Mouse (Mus musculus): ENCODE results near the gene Alpk3. TPM values are rescaled to one million over a fixed set of nuclear protein-coding genes. Genes with fewer than 3 reads are reported as not detected.

The Alpk3 gene
- polyA plus RNA-seq, 1 experiment from 2014 or later: 8.4 TPM

GRCm38 (mm10) chr7:81094104-81094757, 36.8 kb downstream of the Alpk3 start:
- H3K4me1 ChIP-seq (ENCODE audit: control insufficient read depth, insufficient read depth, low read length): peaks cover 9% of the 10 kb centered on the region
- no peaks in the 10 kb centered on the region for H3K36me3 ChIP-seq (ENCODE audit: control insufficient read depth, insufficient read depth, low read length)
- H3K27me3 ChIP-seq (replicated peaks; ENCODE audit: control insufficient read depth, insufficient read depth, low read length): no peaks in the 10 kb centered on the region
- H3K27ac ChIP-seq (ENCODE audit: low read length): peak overlapping the region; percentile 96
- no peak overlapping the region for H3K4me2 ChIP-seq (ENCODE audit: low read depth, low read length)
- ATAC-seq: peak; percentile 97
- 53% methylated on average over 6 of the region's 6 CpGs for WGBS
- H3K9me3 ChIP-seq (ENCODE audit: control insufficient read depth, low read length): no peaks in the 10 kb centered on the region
- peak overlapping the region; percentile 61 for H3K9ac ChIP-seq (ENCODE audit: low read depth, low read length)
- H3K4me3 ChIP-seq (ENCODE audit: low read length): no peak overlapping the region

GRCm38 (mm10) chr7:81100341-81100740, 42.9 kb downstream of the Alpk3 start:
- ATAC-seq: no peak
- Histone ChIP-seq H3K36me3 (ENCODE audit: control insufficient read depth, insufficient read depth, low read length) (no peaks in the 10 kb centered on the region), H3K27ac (ENCODE audit: low read length) (no peak overlapping the region), H3K9me3 (ENCODE audit: control insufficient read depth, low read length) (no peaks in the 10 kb centered on the region), H3K9ac (ENCODE audit: low read depth, low read length) (no peak overlapping the region), H3K27me3 (replicated peaks; ENCODE audit: control insufficient read depth, insufficient read depth, low read length) (no peaks in the 10 kb centered on the region), H3K4me3 (ENCODE audit: low read length) (no peak overlapping the region), H3K4me2 (ENCODE audit: low read depth, low read length) (no peak overlapping the region), H3K4me1 (ENCODE audit: control insufficient read depth, insufficient read depth, low read length) (no peaks in the 10 kb centered on the region)
- WGBS: 86% methylated on average over 5 of the region's 5 CpGs

- no peak overlapping the region for H3K9ac ChIP-seq (ENCODE audit: low read depth, low read length)
- no peaks in the 10 kb centered on the region for H3K36me3 ChIP-seq (ENCODE audit: control insufficient read depth, insufficient read depth, low read length)
- ATAC-seq: no peak
- H3K27me3 ChIP-seq (replicated peaks; ENCODE audit: control insufficient read depth, insufficient read depth, low read length): no peaks in the 10 kb centered on the region
- 92% methylated on average over 7 of the region's 7 CpGs for WGBS
- no peak overlapping the region for H3K4me3 ChIP-seq (ENCODE audit: low read length)
- no peak overlapping the region for H3K4me2 ChIP-seq (ENCODE audit: low read depth, low read length)
- H3K4me1 ChIP-seq (ENCODE audit: control insufficient read depth, insufficient read depth, low read length): no peaks in the 10 kb centered on the region
- no peak overlapping the region for H3K27ac ChIP-seq (ENCODE audit: low read length)
- no peaks in the 10 kb centered on the region for H3K9me3 ChIP-seq (ENCODE audit: control insufficient read depth, low read length)
Measured at GRCm38 (mm10) chr7:81102854-81103253, 45.5 kb downstream of the Alpk3 start.

DNA sequence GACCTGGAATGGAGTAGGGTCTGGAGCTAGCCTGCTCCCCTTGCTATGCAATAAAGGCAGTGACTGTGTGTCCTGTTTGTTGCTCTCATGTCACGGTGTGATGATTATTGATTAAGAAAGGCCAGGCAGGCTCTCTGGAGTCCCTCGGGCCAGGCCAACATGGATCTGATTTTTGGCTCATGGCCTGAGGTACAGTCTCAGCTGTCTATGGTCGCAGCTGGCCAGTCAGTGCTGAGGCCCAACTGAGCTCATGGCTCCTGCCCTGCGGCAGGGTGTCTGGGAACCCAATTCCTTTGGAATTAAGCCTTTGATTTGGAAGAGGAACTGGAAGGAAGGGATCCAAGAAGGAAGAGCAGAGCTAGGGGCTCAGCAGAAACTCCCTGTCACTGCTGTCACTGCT, 48.1 kb downstream of the Alpk3 start:
- H3K4me2 ChIP-seq (ENCODE audit: low read depth, low read length): no peak overlapping the region
- ATAC-seq: no peak
- no peaks in the 10 kb centered on the region for H3K27me3 ChIP-seq (replicated peaks; ENCODE audit: control insufficient read depth, insufficient read depth, low read length)
- H3K4me3 ChIP-seq (ENCODE audit: low read length): no peak overlapping the region
- 0 out of 2 replicates have a peak, but pooled peaks cover 4% of the 10 kb centered on the region for H3K4me1 ChIP-seq (ENCODE audit: control insufficient read depth, insufficient read depth, low read length)
- H3K9me3 ChIP-seq (ENCODE audit: control insufficient read depth, low read length): no peaks in the 10 kb centered on the region
- 60% methylated on average over 4 of the region's 4 CpGs for WGBS
- H3K27ac ChIP-seq (ENCODE audit: low read length): no peak overlapping the region
- H3K36me3 ChIP-seq (ENCODE audit: control insufficient read depth, insufficient read depth, low read length): no peaks in the 10 kb centered on the region
- H3K9ac ChIP-seq (ENCODE audit: low read depth, low read length): no peak overlapping the region

DNA sequence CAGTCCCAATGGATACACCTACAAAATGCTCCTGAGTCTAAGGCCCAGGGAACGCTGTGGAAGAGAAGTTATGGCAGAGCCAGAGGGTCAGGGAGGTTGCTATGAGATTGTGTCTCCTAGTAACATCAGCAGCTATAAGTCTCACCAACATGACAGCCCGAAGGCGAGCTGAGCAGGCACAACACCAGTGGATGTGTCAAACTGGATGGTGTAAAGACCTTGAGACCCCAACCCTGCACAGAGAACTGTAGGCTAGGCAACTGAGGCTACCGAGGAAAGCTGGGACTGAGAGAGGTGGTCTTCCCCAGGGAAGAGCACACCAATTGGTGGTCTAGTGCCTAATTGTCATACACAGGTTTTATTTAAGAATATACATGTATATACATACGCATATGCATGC, 50.8 kb downstream of the Alpk3 start:
- no peaks in the 10 kb centered on the region for H3K27me3 ChIP-seq (replicated peaks; ENCODE audit: control insufficient read depth, insufficient read depth, low read length)
- H3K4me3 ChIP-seq (ENCODE audit: low read length): no peak overlapping the region
- WGBS: 79% methylated on average over 5 of the region's 5 CpGs
- H3K9ac ChIP-seq (ENCODE audit: low read depth, low read length): no peak overlapping the region
- H3K4me2 ChIP-seq (ENCODE audit: low read depth, low read length): no peak overlapping the region
- 0 out of 2 replicates have a peak, but pooled peaks cover 4% of the 10 kb centered on the region for H3K4me1 ChIP-seq (ENCODE audit: control insufficient read depth, insufficient read depth, low read length)
- H3K27ac ChIP-seq (ENCODE audit: low read length): no peak overlapping the region
- no peaks in the 10 kb centered on the region for H3K36me3 ChIP-seq (ENCODE audit: control insufficient read depth, insufficient read depth, low read length)
- no peaks in the 10 kb centered on the region for H3K9me3 ChIP-seq (ENCODE audit: control insufficient read depth, low read length)
- ATAC-seq: no peak

GRCm38 (mm10) chr7:81109717-81110651, 52.6 kb downstream of the Alpk3 start:
- H3K4me2 ChIP-seq (ENCODE audit: low read depth, low read length): no peak overlapping the region
- no peaks in the 10 kb centered on the region for H3K9me3 ChIP-seq (ENCODE audit: control insufficient read depth, low read length)
- H3K36me3 ChIP-seq (ENCODE audit: control insufficient read depth, insufficient read depth, low read length): no peaks in the 10 kb centered on the region
- 0 out of 2 replicates have a peak overlapping the region, but pooled peaks have one; percentile 11 for H3K27ac ChIP-seq (ENCODE audit: low read length)
- H3K4me3 ChIP-seq (ENCODE audit: low read length): no peak overlapping the region
- H3K27me3 ChIP-seq (replicated peaks; ENCODE audit: control insufficient read depth, insufficient read depth, low read length): no peaks in the 10 kb centered on the region
- H3K9ac ChIP-seq (ENCODE audit: low read depth, low read length): no peak overlapping the region
- H3K4me1 ChIP-seq (ENCODE audit: control insufficient read depth, insufficient read depth, low read length): peaks cover 4% of the 10 kb centered on the region; the same call in 1 of the 2 replicates
- WGBS: 59% methylated on average over 9 of the region's 9 CpGs
- no peak for ATAC-seq

GRCm38 (mm10) chr7:81110791-81111190, 53.4 kb downstream of the Alpk3 start:
- Histone ChIP-seq H3K4me3 (ENCODE audit: low read length) (no peak overlapping the region), H3K4me1 (ENCODE audit: control insufficient read depth, insufficient read depth, low read length) (peaks cover 4% of the 10 kb centered on the region; the same call in 1 of the 2 replicates), H3K27me3 (replicated peaks; ENCODE audit: control insufficient read depth, insufficient read depth, low read length) (no peaks in the 10 kb centered on the region), H3K4me2 (ENCODE audit: low read depth, low read length) (no peak overlapping the region), H3K9ac (ENCODE audit: low read depth, low read length) (no peak overlapping the region), H3K36me3 (ENCODE audit: control insufficient read depth, insufficient read depth, low read length) (no peaks in the 10 kb centered on the region), H3K9me3 (ENCODE audit: control insufficient read depth, low read length) (no peaks in the 10 kb centered on the region), H3K27ac (ENCODE audit: low read length) (no peak overlapping the region)
- no peak for ATAC-seq
- 83% methylated on average over 4 of the region's 4 CpGs for WGBS

DNA sequence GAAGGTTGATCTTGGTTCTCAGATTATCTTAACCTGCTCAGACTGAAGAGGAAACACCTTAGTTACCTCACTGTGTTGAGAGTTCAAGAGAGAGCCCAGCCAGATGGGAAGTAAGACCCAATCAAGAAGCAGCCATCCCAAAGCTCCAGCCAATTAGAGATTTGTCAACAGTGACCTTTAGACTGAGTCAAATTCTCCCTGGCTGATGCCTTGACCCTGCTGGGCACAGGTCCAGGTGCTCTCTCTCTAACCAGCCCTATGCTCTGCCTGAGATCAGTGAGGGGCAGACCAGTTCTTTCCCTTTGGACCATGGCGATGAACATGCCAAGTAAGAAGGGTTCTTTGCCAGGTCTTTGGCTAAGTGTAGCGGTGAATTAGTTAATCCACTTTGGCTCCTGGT, 54.3 kb downstream of the Alpk3 start:
- H3K9ac ChIP-seq (ENCODE audit: low read depth, low read length): no peak overlapping the region
- no peak overlapping the region for H3K4me2 ChIP-seq (ENCODE audit: low read depth, low read length)
- no peaks in the 10 kb centered on the region for H3K27me3 ChIP-seq (replicated peaks; ENCODE audit: control insufficient read depth, insufficient read depth, low read length)
- no peak for ATAC-seq
- no peak overlapping the region for H3K27ac ChIP-seq (ENCODE audit: low read length)
- H3K9me3 ChIP-seq (ENCODE audit: control insufficient read depth, low read length): no peaks in the 10 kb centered on the region
- WGBS: 99% methylated on average over 2 of the region's 2 CpGs
- H3K4me3 ChIP-seq (ENCODE audit: low read length): no peak overlapping the region
- H3K36me3 ChIP-seq (ENCODE audit: control insufficient read depth, insufficient read depth, low read length): no peaks in the 10 kb centered on the region
- H3K4me1 ChIP-seq (ENCODE audit: control insufficient read depth, insufficient read depth, low read length): peaks cover 4% of the 10 kb centered on the region; the same call in 1 of the 2 replicates

DNA sequence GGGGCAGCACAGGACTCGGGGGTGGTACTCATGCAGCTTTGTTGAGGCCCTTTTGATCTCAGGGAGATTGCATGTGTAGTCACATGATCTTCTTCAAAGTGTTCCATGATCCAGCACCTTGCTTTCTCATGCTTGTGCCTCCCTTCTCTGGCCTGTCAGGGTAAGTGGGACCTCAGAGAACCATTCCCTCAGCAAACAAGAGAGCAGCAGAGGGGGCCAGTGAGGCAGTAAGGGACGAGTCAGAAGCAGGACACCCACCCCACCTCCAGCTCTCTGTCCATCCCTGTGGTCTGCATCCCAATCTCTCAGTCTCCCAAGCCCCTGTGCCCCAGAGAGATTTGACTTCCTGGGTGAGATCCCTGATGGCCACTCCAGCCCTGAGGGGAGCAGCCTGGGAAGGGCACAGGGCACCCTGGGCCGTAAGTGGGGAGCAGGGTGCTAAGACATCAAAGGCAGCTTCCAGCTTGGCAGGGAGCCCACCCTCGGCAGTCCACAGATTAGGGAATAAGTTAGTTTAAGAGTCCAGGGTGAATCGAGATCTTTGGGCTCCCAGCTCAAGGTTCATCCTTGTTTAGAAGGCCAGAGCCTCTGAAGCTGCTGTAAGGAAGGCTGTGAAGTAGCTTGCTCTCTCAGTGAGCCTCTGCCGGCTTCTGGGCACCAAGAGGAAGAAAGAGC, 55.4 kb downstream of the Alpk3 start:
- Histone ChIP-seq H3K27ac (ENCODE audit: low read length) (no peak overlapping the region), H3K4me1 (ENCODE audit: control insufficient read depth, insufficient read depth, low read length) (peaks cover 4% of the 10 kb centered on the region; the same call in 1 of the 2 replicates), H3K9ac (ENCODE audit: low read depth, low read length) (no peak overlapping the region), H3K9me3 (ENCODE audit: control insufficient read depth, low read length) (no peaks in the 10 kb centered on the region), H3K4me3 (ENCODE audit: low read length) (no peak overlapping the region), H3K36me3 (ENCODE audit: control insufficient read depth, insufficient read depth, low read length) (no peaks in the 10 kb centered on the region), H3K27me3 (replicated peaks; ENCODE audit: control insufficient read depth, insufficient read depth, low read length) (no peaks in the 10 kb centered on the region), H3K4me2 (ENCODE audit: low read depth, low read length) (no peak overlapping the region)
- ATAC-seq: no peak; the same call in 1 of the 2 replicates
- 36% methylated on average over 6 of the region's 6 CpGs for WGBS

Data from intestine, embryonic 16.5 days (tissue).